Mouse (Mus musculus): Measurements from ENCODE around the gene Clip2. TPM values are rescaled to one million over a fixed set of nuclear protein-coding genes. Genes with fewer than 3 reads are reported as not detected.

Gene Clip2
- polyA plus RNA-seq, 1 experiment: 43.4 TPM

- Histone ChIP-seq H3K36me3 (ENCODE audit: control insufficient read depth, insufficient read depth, low read length) (peaks cover 6% of the 10 kb centered on the region; the same call in 1 of the 2 replicates), H3K4me3 (ENCODE audit: low read depth, low read length) (peak overlapping the region; percentile 88), H3K27ac (ENCODE audit: insufficient read depth, low read depth, low read length) (peak overlapping the region; percentile 54), H3K4me1 (ENCODE audit: control insufficient read depth, insufficient read depth, insufficient read length, low read length) (peaks cover 5% of the 10 kb centered on the region; the same call in 1 of the 2 replicates), H3K27me3 (ENCODE audit: control insufficient read depth, insufficient read depth, low read length) (no peaks in the 10 kb centered on the region)
- TF ChIP-seq POLR2A (IDR thresholded peaks at IDR 0.05; ENCODE audit: low read depth, low read length) (no peak), CTCF (IDR thresholded peaks at IDR 0.05; ENCODE audit: extremely low read depth, insufficient read length, insufficient replicate concordance, low read depth, low read length) (peak; percentile 12; the same call in 1 of the 2 replicates)
- WGBS: 6% methylated on average over 15 of the region's 15 CpGs
These were observed 31.0 kb upstream of the Clip2 start for GRCm38 (mm10) chr5:134583006-134583883.

GRCm38 (mm10) chr5:134582221-134582907 is 30.1 kb upstream of the Clip2 start:
- peak overlapping the region; percentile 26; the same call in 1 of the 2 replicates for H3K27ac ChIP-seq (ENCODE audit: insufficient read depth, low read depth, low read length)
- H3K36me3 ChIP-seq (ENCODE audit: control insufficient read depth, insufficient read depth, low read length): peaks cover 5% of the 10 kb centered on the region; the same call in 1 of the 2 replicates
- WGBS: 7% methylated on average over 28 of the region's 30 CpGs
- peaks cover 5% of the 10 kb centered on the region; the same call in 1 of the 2 replicates for H3K4me1 ChIP-seq (ENCODE audit: control insufficient read depth, insufficient read depth, insufficient read length, low read length)
- peak overlapping the region; percentile 88 for H3K4me3 ChIP-seq (ENCODE audit: low read depth, low read length)
- peak; percentile 49 for TF ChIP-seq POLR2A (IDR thresholded peaks at IDR 0.05; ENCODE audit: low read depth, low read length)
- TF ChIP-seq CTCF (IDR thresholded peaks at IDR 0.05; ENCODE audit: extremely low read depth, insufficient read length, insufficient replicate concordance, low read depth, low read length): peak; percentile 81
- no peaks in the 10 kb centered on the region for H3K27me3 ChIP-seq (ENCODE audit: control insufficient read depth, insufficient read depth, low read length)

DNA sequence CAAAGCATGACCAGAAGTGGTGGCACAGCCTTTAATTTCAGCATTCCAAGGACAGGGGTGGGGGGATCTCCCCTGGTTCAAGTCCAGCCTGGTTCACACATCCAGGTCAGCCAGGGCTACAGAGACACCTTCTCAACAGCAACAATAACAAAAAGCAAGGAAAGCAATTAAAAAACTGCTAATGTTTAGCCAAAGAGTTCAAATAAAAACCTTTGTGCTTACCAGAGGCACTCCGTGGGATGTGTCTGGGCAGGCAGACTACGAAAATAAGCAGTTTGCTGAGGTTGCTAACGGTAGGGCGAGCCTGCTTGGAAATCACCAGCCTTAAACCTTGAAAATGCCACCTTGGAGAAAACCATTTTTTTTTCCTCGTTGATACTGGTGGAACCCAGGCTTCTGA is 28.9 kb upstream of the Clip2 start, which contains the start of gene Rfc2:
Gene Rfc2, plus strand, starts transcription at position 221 of the 400 bp plus-strand sequence.
- peaks cover 5% of the 10 kb centered on the region; the same call in 1 of the 2 replicates for H3K4me1 ChIP-seq (ENCODE audit: control insufficient read depth, insufficient read depth, insufficient read length, low read length)
- 83% methylated on average over 5 of the region's 5 CpGs for WGBS
- no peaks in the 10 kb centered on the region for H3K36me3 ChIP-seq (ENCODE audit: control insufficient read depth, insufficient read depth, low read length)
- TF ChIP-seq POLR2A (IDR thresholded peaks at IDR 0.05; ENCODE audit: low read depth, low read length) (no peak), CTCF (IDR thresholded peaks at IDR 0.05; ENCODE audit: extremely low read depth, insufficient read length, insufficient replicate concordance, low read depth, low read length) (no peak)
- no peak within 1 kb of the TSS for H3K4me3 ChIP-seq (ENCODE audit: low read depth, low read length)
- no peaks in the 10 kb centered on the region for H3K27me3 ChIP-seq (ENCODE audit: control insufficient read depth, insufficient read depth, low read length)
- no peak within 1 kb of the TSS for H3K27ac ChIP-seq (ENCODE audit: insufficient read depth, low read depth, low read length)

GRCm38 (mm10) chr5:134579135-134579534 is 26.9 kb upstream of the Clip2 start:
- Histone ChIP-seq H3K4me3 (ENCODE audit: low read depth, low read length) (no peak overlapping the region), H3K27me3 (ENCODE audit: control insufficient read depth, insufficient read depth, low read length) (no peaks in the 10 kb centered on the region), H3K36me3 (ENCODE audit: control insufficient read depth, insufficient read depth, low read length) (no peaks in the 10 kb centered on the region), H3K27ac (ENCODE audit: insufficient read depth, low read depth, low read length) (no peak overlapping the region), H3K4me1 (ENCODE audit: control insufficient read depth, insufficient read depth, insufficient read length, low read length) (peaks cover 3% of the 10 kb centered on the region; the same call in 1 of the 2 replicates)
- TF ChIP-seq POLR2A (IDR thresholded peaks at IDR 0.05; ENCODE audit: low read depth, low read length): no peak
- no peak for TF ChIP-seq CTCF (IDR thresholded peaks at IDR 0.05; ENCODE audit: extremely low read depth, insufficient read length, insufficient replicate concordance, low read depth, low read length)
- 76% methylated on average over 3 of the region's 3 CpGs for WGBS

DNA sequence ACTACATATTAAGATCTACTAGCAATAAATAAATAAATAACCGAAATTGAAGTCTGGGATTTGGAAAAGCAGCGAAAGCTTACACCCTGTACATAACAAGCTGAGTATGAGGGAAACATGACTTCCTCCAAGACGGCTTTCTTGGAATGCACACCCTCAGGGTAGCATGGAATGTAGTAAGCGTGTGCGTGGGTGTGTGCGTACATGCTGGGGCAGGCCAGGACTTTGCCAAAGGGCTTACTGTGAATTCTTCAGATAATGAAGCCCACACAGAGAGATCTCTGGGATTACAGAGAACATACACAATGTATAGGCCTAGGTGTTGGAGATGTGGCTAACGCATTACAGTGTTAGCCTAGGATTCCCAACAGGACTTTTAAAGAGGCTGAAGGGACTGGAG is 25.3 kb upstream of the Clip2 start:
- no peaks in the 10 kb centered on the region for H3K36me3 ChIP-seq (ENCODE audit: control insufficient read depth, insufficient read depth, low read length)
- H3K4me3 ChIP-seq (ENCODE audit: low read depth, low read length): no peak overlapping the region
- peaks cover 5% of the 10 kb centered on the region for H3K4me1 ChIP-seq (ENCODE audit: control insufficient read depth, insufficient read depth, insufficient read length, low read length)
- H3K27ac ChIP-seq (ENCODE audit: insufficient read depth, low read depth, low read length): no peak overlapping the region
- TF ChIP-seq POLR2A (IDR thresholded peaks at IDR 0.05; ENCODE audit: low read depth, low read length) (no peak), CTCF (IDR thresholded peaks at IDR 0.05; ENCODE audit: extremely low read depth, insufficient read length, insufficient replicate concordance, low read depth, low read length) (no peak)
- H3K27me3 ChIP-seq (ENCODE audit: control insufficient read depth, insufficient read depth, low read length): no peaks in the 10 kb centered on the region
- 90% methylated on average over 7 of the region's 7 CpGs for WGBS

- 59% methylated on average over 14 of the region's 14 CpGs for WGBS
- no peak for TF ChIP-seq POLR2A (IDR thresholded peaks at IDR 0.05; ENCODE audit: low read depth, low read length)
- no peak for TF ChIP-seq CTCF (IDR thresholded peaks at IDR 0.05; ENCODE audit: extremely low read depth, insufficient read length, insufficient replicate concordance, low read depth, low read length)
- Histone ChIP-seq H3K4me3 (ENCODE audit: low read depth, low read length) (no peak overlapping the region), H3K36me3 (ENCODE audit: control insufficient read depth, insufficient read depth, low read length) (no peaks in the 10 kb centered on the region), H3K27me3 (ENCODE audit: control insufficient read depth, insufficient read depth, low read length) (no peaks in the 10 kb centered on the region), H3K4me1 (ENCODE audit: control insufficient read depth, insufficient read depth, insufficient read length, low read length) (peaks cover 7% of the 10 kb centered on the region), H3K27ac (ENCODE audit: insufficient read depth, low read depth, low read length) (no peak overlapping the region)
These were observed 24.4 kb upstream of the Clip2 start for GRCm38 (mm10) chr5:134576517-134577220.
